Mouse (Mus musculus): Measurements from ENCODE around the gene Ccdc88b. TPM values are rescaled to one million over a fixed set of nuclear protein-coding genes. Genes with fewer than 3 reads are reported as not detected.

Ccdc88b gene
- total RNA-seq, 2 experiments from 2014 or later: 17.8 to 53.1 TPM

- ATAC-seq (replicated peaks; ENCODE audit: poor library complexity, severe bottlenecking): no peak
Observed at GRCm38 (mm10) chr19:6831331-6831730, 26.7 kb downstream of the Ccdc88b start.

- no peak for ATAC-seq (replicated peaks; ENCODE audit: poor library complexity, severe bottlenecking)
Observed at GRCm38 (mm10) chr19:6830556-6831316, 27.3 kb downstream of the Ccdc88b start.

GRCm38 (mm10) chr19:6829870-6830555 lies 28.0 kb downstream of the Ccdc88b start:
- no peak for ATAC-seq (replicated peaks; ENCODE audit: poor library complexity, severe bottlenecking)

GRCm38 (mm10) chr19:6829069-6829468 lies 28.9 kb downstream of the Ccdc88b start:
- ATAC-seq (replicated peaks; ENCODE audit: poor library complexity, severe bottlenecking): no peak; the same call in 1 of the 2 replicates

- ATAC-seq (replicated peaks; ENCODE audit: poor library complexity, severe bottlenecking): no peak
Observed at GRCm38 (mm10) chr19:6826601-6827000, 31.4 kb downstream of the Ccdc88b start.

GRCm38 (mm10) chr19:6825384-6825783 lies 32.6 kb downstream of the Ccdc88b start:
- no peak for ATAC-seq (replicated peaks; ENCODE audit: poor library complexity, severe bottlenecking)

- no peak for ATAC-seq (replicated peaks; ENCODE audit: poor library complexity, severe bottlenecking)
Observed at GRCm38 (mm10) chr19:6820538-6821195, 37.3 kb downstream of the Ccdc88b start.

GRCm38 (mm10) chr19:6819143-6819827 lies 38.7 kb downstream of the Ccdc88b start:
- no peak for ATAC-seq (replicated peaks; ENCODE audit: poor library complexity, severe bottlenecking)

GRCm38 (mm10) chr19:6814958-6815357 lies 43.1 kb downstream of the Ccdc88b start:
- no peak for ATAC-seq (replicated peaks; ENCODE audit: poor library complexity, severe bottlenecking)

- no peak for ATAC-seq (replicated peaks; ENCODE audit: poor library complexity, severe bottlenecking)
Observed at GRCm38 (mm10) chr19:6814366-6814765, 43.6 kb downstream of the Ccdc88b start.

Other genes with a start within 250 kb of the Ccdc88b start
- gene Rps6ka4, start 17.6 kb downstream of the Ccdc88b start, total RNA-seq (2014; fragmentation: Nextera tagmentation): 2.8 and 13.3 TPM in 2 replicates
- gene Rps6ka4, start 17.6 kb downstream of the Ccdc88b start, total RNA-seq (2017): 3.9 and 8.1 TPM in 2 replicates
- gene Trmt112, start 51.5 kb upstream of the Ccdc88b start, total RNA-seq (2014; fragmentation: Nextera tagmentation): 149 and 152 TPM in 2 replicates
- 156 and 160 TPM in 2 replicates for gene Trmt112, start 51.5 kb upstream of the Ccdc88b start, total RNA-seq (2017)
- gene Prdx5, start 51.9 kb upstream of the Ccdc88b start, total RNA-seq (2014; fragmentation: Nextera tagmentation): 352 and 419 TPM in 2 replicates
- 522 and 534 TPM in 2 replicates for gene Prdx5, start 51.9 kb upstream of the Ccdc88b start, total RNA-seq (2017)
- 10.7 and 29.3 TPM in 2 replicates for gene Esrra, start 63.6 kb upstream of the Ccdc88b start, total RNA-seq (2014; fragmentation: Nextera tagmentation)
- 15.5 and 18.6 TPM in 2 replicates for gene Esrra, start 63.6 kb upstream of the Ccdc88b start, total RNA-seq (2017)
- 3.0 TPM in 1 of 2 replicates, not detected in the other for gene Catsperz, start 67.2 kb upstream of the Ccdc88b start, total RNA-seq (2014; fragmentation: Nextera tagmentation)
- 2.8 and 4.5 TPM in 2 replicates for gene Catsperz, start 67.2 kb upstream of the Ccdc88b start, total RNA-seq (2017)
- gene Kcnk4, start 76.3 kb upstream of the Ccdc88b start, total RNA-seq (2014; fragmentation: Nextera tagmentation): not detected in 2 replicates
- not detected in 2 replicates for gene Kcnk4, start 76.3 kb upstream of the Ccdc88b start, total RNA-seq (2017)
- 26.7 and 34.5 TPM in 2 replicates for gene Bad, start 83.7 kb upstream of the Ccdc88b start, total RNA-seq (2014; fragmentation: Nextera tagmentation)
- 48.8 and 69.0 TPM in 2 replicates for gene Bad, start 83.7 kb upstream of the Ccdc88b start, total RNA-seq (2017)
- gene Gpr137, start 84.3 kb upstream of the Ccdc88b start, total RNA-seq (2014; fragmentation: Nextera tagmentation): 15.0 and 18.5 TPM in 2 replicates
- gene Gpr137, start 84.3 kb upstream of the Ccdc88b start, total RNA-seq (2017): 14.9 and 15.8 TPM in 2 replicates
- 194 and 276 TPM in 2 replicates for gene Ppp1r14b, start 116.8 kb upstream of the Ccdc88b start, total RNA-seq (2014; fragmentation: Nextera tagmentation)
- gene Ppp1r14b, start 116.8 kb upstream of the Ccdc88b start, total RNA-seq (2017): 94.5 and 105 TPM in 2 replicates
- gene Plcb3, start 118.3 kb upstream of the Ccdc88b start, total RNA-seq (2014; fragmentation: Nextera tagmentation): 8.0 and 14.6 TPM in 2 replicates
- 7.1 and 10.9 TPM in 2 replicates for gene Plcb3, start 118.3 kb upstream of the Ccdc88b start, total RNA-seq (2017)
- 98.9 and 160 TPM in 2 replicates for gene Fkbp2, start 122.3 kb upstream of the Ccdc88b start, total RNA-seq (2014; fragmentation: Nextera tagmentation)
- gene Fkbp2, start 122.3 kb upstream of the Ccdc88b start, total RNA-seq (2017): 173 and 197 TPM in 2 replicates
- 27.6 and 35.2 TPM in 2 replicates for gene Vegfb, start 129.4 kb upstream of the Ccdc88b start, total RNA-seq (2014; fragmentation: Nextera tagmentation)
- gene Vegfb, start 129.4 kb upstream of the Ccdc88b start, total RNA-seq (2017): 6.2 and 7.4 TPM in 2 replicates
- gene Dnajc4, start 134.4 kb upstream of the Ccdc88b start, total RNA-seq (2014; fragmentation: Nextera tagmentation): 6.4 and 16.5 TPM in 2 replicates
- gene Dnajc4, start 134.4 kb upstream of the Ccdc88b start, total RNA-seq (2017): 7.9 and 11.8 TPM in 2 replicates
- 8.5 and 14.4 TPM in 2 replicates for gene Nudt22, start 137.9 kb upstream of the Ccdc88b start, total RNA-seq (2014; fragmentation: Nextera tagmentation)
- 3.4 and 14.5 TPM in 2 replicates for gene Nudt22, start 137.9 kb upstream of the Ccdc88b start, total RNA-seq (2017)
- gene Trpt1, start 137.9 kb upstream of the Ccdc88b start, total RNA-seq (2014; fragmentation: Nextera tagmentation): 3.0 TPM in 1 of 2 replicates, not detected in the other
- 0.21 and 0.60 TPM in 2 replicates for gene Trpt1, start 137.9 kb upstream of the Ccdc88b start, total RNA-seq (2017)
- 103 and 119 TPM in 2 replicates for gene Fermt3, start 161.3 kb upstream of the Ccdc88b start, total RNA-seq (2014; fragmentation: Nextera tagmentation)
- gene Fermt3, start 161.3 kb upstream of the Ccdc88b start, total RNA-seq (2017): 182 and 230 TPM in 2 replicates
- 162 and 187 TPM in 2 replicates for gene Stip1, start 181.8 kb upstream of the Ccdc88b start, total RNA-seq (2014; fragmentation: Nextera tagmentation)
- gene Stip1, start 181.8 kb upstream of the Ccdc88b start, total RNA-seq (2017): 246 and 270 TPM in 2 replicates
- 7.8 and 13.6 TPM in 2 replicates for gene Macrod1, start 198.6 kb upstream of the Ccdc88b start, total RNA-seq (2014; fragmentation: Nextera tagmentation)
- gene Macrod1, start 198.6 kb upstream of the Ccdc88b start, total RNA-seq (2017): 4.5 and 6.3 TPM in 2 replicates
- not detected in 2 replicates for gene Flrt1, start 247.5 kb upstream of the Ccdc88b start, total RNA-seq (2014; fragmentation: Nextera tagmentation)
- not detected in 2 replicates for gene Flrt1, start 247.5 kb upstream of the Ccdc88b start, total RNA-seq (2017)

All from granulocyte monocyte progenitor cell, adult 5-6 weeks (primary cell).